In genomic region chr2:124724827-124725480, GRCm38 (mm10) we compare ENCODE assay signal across 29 mouse cellular contexts.
DNase-seq lines count a peak whose midpoint lies in the region; ATAC-seq and TF ChIP-seq lines count a peak whose summit lies in the region.
"Had no signal": no experiment of that assay in that cellular context is flagged by ENCODE, and none has a peak within 500 bp of the region (broad histone marks: within the 10 kb centered on the region; RNA-seq: fewer than 3 reads in every experiment).

No protein-coding gene starts in this region.

- DNase-seq in forebrain, postnatal 0 days = no peak
- DNase-seq in kidney, adult 8-10 months = no peak
- peak; percentile 35 for DNase-seq in brain, embryonic 14.5 days (ENCODE audit: low read depth)
- peak; percentile 15 for DNase-seq in hindbrain, postnatal 0 days (ENCODE audit: low spot score)
- DNase-seq in limb, embryonic 10.5 days (ENCODE audit: low spot score) = no peak
- DNase-seq: adrenal gland, postnatal 10 days; cerebellum, adult 11-12 months; cerebellum, adult 9-11 months; gastrocnemius, adult 2 months; gastrocnemius, postnatal 36 days; heart, adult 2 months; heart, postnatal 10 days; kidney, adult 9 months; layer of hippocampus, adult 9-11 months; liver; lung, adult 2 months; lung, postnatal 10 days; thymus, postnatal 4 days had no signal

- H3K9ac ChIP-seq in forebrain, embryonic 15.5 days (replicated peaks) = no peak overlapping the region
- no peak overlapping the region for H3K9ac ChIP-seq in forebrain, postnatal 0 days
- no peak overlapping the region for H3K9ac ChIP-seq in kidney, embryonic 14.5 days (ENCODE audit: low read depth, low read length)
- H3K9ac ChIP-seq in hindbrain, postnatal 0 days (replicated peaks; ENCODE audit: low read length) = no peak overlapping the region
- H3K9ac ChIP-seq in intestine, embryonic 15.5 days = no peak overlapping the region
- H3K9ac ChIP-seq: heart, embryonic 13.5 days; liver, embryonic 14.5 days had no signal

- H3K36me3 ChIP-seq in forebrain, embryonic 15.5 days = no peaks in the 10 kb centered on the region
- H3K36me3 ChIP-seq in forebrain, postnatal 0 days (ENCODE audit: insufficient read depth) = no peaks in the 10 kb centered on the region
- no peaks in the 10 kb centered on the region for H3K36me3 ChIP-seq in kidney, embryonic 14.5 days (ENCODE audit: control insufficient read depth, insufficient read depth, low read length)
- H3K36me3 ChIP-seq in hindbrain, postnatal 0 days (ENCODE audit: insufficient read depth, low read length) = no peaks in the 10 kb centered on the region
- no peaks in the 10 kb centered on the region for H3K36me3 ChIP-seq in limb, embryonic 10.5 days
- no peaks in the 10 kb centered on the region for H3K36me3 ChIP-seq in intestine, embryonic 15.5 days
- H3K36me3 ChIP-seq: heart, embryonic 13.5 days had no signal

- no peak for TF ChIP-seq CTCF in forebrain, postnatal 0 days (IDR thresholded peaks at IDR 0.05; ENCODE audit: low read depth)
- TF ChIP-seq CTCF in brain, embryonic 14.5 days (IDR thresholded peaks at IDR 0.05; ENCODE audit: borderline replicate concordance, extremely low read depth, insufficient read depth, insufficient read length) = no peak
- no peak for TF ChIP-seq CTCF in hindbrain, postnatal 0 days (IDR thresholded peaks at IDR 0.05; ENCODE audit: low read depth)

- no peaks in the 10 kb centered on the region for H3K9me3 ChIP-seq in forebrain, embryonic 15.5 days
- H3K9me3 ChIP-seq in forebrain, postnatal 0 days (ENCODE audit: low read length) = no peaks in the 10 kb centered on the region
- H3K9me3 ChIP-seq in kidney, embryonic 14.5 days (ENCODE audit: control insufficient read depth, low read length) = no peaks in the 10 kb centered on the region
- H3K9me3 ChIP-seq in hindbrain, postnatal 0 days (ENCODE audit: low read length) = no peaks in the 10 kb centered on the region
- no peaks in the 10 kb centered on the region for H3K9me3 ChIP-seq in limb, embryonic 10.5 days (replicated peaks)
- no peaks in the 10 kb centered on the region for H3K9me3 ChIP-seq in intestine, embryonic 15.5 days
- H3K9me3 ChIP-seq: heart, embryonic 13.5 days had no signal

- H3K27me3 ChIP-seq in forebrain, embryonic 15.5 days = no peaks in the 10 kb centered on the region
- H3K27me3 ChIP-seq in forebrain, postnatal 0 days (ENCODE audit: insufficient read depth, low read length) = no peaks in the 10 kb centered on the region
- no peaks in the 10 kb centered on the region for H3K27me3 ChIP-seq in kidney, embryonic 14.5 days (ENCODE audit: control insufficient read depth, insufficient read depth, low read length)
- H3K27me3 ChIP-seq in hindbrain, postnatal 0 days (ENCODE audit: insufficient read depth, low read length) = no peaks in the 10 kb centered on the region
- H3K27me3 ChIP-seq in limb, embryonic 10.5 days (ENCODE audit: low read depth, poor library complexity, severe bottlenecking) = no peaks in the 10 kb centered on the region
- no peaks in the 10 kb centered on the region for H3K27me3 ChIP-seq in intestine, embryonic 15.5 days (replicated peaks)
- H3K27me3 ChIP-seq: Patski had no signal

- no peak overlapping the region for H3K27ac ChIP-seq in forebrain, embryonic 15.5 days (replicated peaks)
- H3K27ac ChIP-seq in forebrain, postnatal 0 days (ENCODE audit: low read depth, low read length) = no peak overlapping the region
- H3K27ac ChIP-seq in kidney, embryonic 14.5 days (ENCODE audit: low read depth, low read length) = no peak overlapping the region
- H3K27ac ChIP-seq in hindbrain, postnatal 0 days = no peak overlapping the region
- H3K27ac ChIP-seq in limb, embryonic 10.5 days = no peak overlapping the region
- no peak overlapping the region for H3K27ac ChIP-seq in intestine, embryonic 15.5 days
- H3K27ac ChIP-seq: gastrocnemius, adult 2 months; heart, adult 2 months; heart, embryonic 13.5 days; liver, embryonic 14.5 days had no signal

- no peak overlapping the region for H3K4me3 ChIP-seq in forebrain, embryonic 15.5 days
- no peak overlapping the region for H3K4me3 ChIP-seq in forebrain, postnatal 0 days (ENCODE audit: low read depth, low read length)
- no peak overlapping the region for H3K4me3 ChIP-seq in kidney, embryonic 14.5 days (ENCODE audit: low read length)
- no peak overlapping the region for H3K4me3 ChIP-seq in hindbrain, postnatal 0 days (ENCODE audit: low read length)
- H3K4me3 ChIP-seq in limb, embryonic 10.5 days = no peak overlapping the region
- H3K4me3 ChIP-seq in intestine, embryonic 15.5 days (replicated peaks) = no peak overlapping the region
- H3K4me3 ChIP-seq: gastrocnemius, adult 2 months; heart, adult 2 months; heart, embryonic 13.5 days; myocyte had no signal

- peaks cover 20% of the 10 kb centered on the region for H3K4me1 ChIP-seq in forebrain, embryonic 15.5 days
- H3K4me1 ChIP-seq in forebrain, postnatal 0 days (ENCODE audit: insufficient read depth) = no peaks in the 10 kb centered on the region
- H3K4me1 ChIP-seq in kidney, embryonic 14.5 days (ENCODE audit: control insufficient read depth, insufficient read depth, low read length) = peaks cover 4% of the 10 kb centered on the region
- H3K4me1 ChIP-seq in hindbrain, postnatal 0 days (ENCODE audit: insufficient read depth, low read length) = no peaks in the 10 kb centered on the region; the same call in 1 of the 2 replicates
- H3K4me1 ChIP-seq in limb, embryonic 10.5 days = peaks cover 14% of the 10 kb centered on the region
- no peaks in the 10 kb centered on the region for H3K4me1 ChIP-seq in intestine, embryonic 15.5 days (replicated peaks)

- no peak overlapping the region for H3K4me2 ChIP-seq in forebrain, embryonic 15.5 days (replicated peaks)
- no peak overlapping the region for H3K4me2 ChIP-seq in forebrain, postnatal 0 days (ENCODE audit: low read depth)
- no peak overlapping the region for H3K4me2 ChIP-seq in kidney, embryonic 14.5 days (replicated peaks; ENCODE audit: low read depth, low read length)
- H3K4me2 ChIP-seq in hindbrain, postnatal 0 days (ENCODE audit: low read depth, low read length) = no peak overlapping the region
- H3K4me2 ChIP-seq in intestine, embryonic 15.5 days (replicated peaks) = no peak overlapping the region
- H3K4me2 ChIP-seq: heart, embryonic 13.5 days; midbrain, embryonic 11.5 days had no signal

- no peak for TF ChIP-seq POLR2A in brain, embryonic 14.5 days (IDR thresholded peaks at IDR 0.05; ENCODE audit: borderline replicate concordance, extremely low read depth, insufficient read depth, insufficient read length, poor library complexity, severe bottlenecking)

- 61% methylated on average over 5 of the region's 5 CpGs for WGBS in forebrain, embryonic 15.5 days
- 65% methylated on average over 5 of the region's 5 CpGs for WGBS in forebrain, postnatal 0 days
- WGBS in kidney, embryonic 14.5 days = 48% methylated on average over 5 of the region's 5 CpGs
- 52% methylated on average over 5 of the region's 5 CpGs for WGBS in hindbrain, postnatal 0 days
- 49% methylated on average over 5 of the region's 5 CpGs for WGBS in limb, embryonic 10.5 days
- 46% methylated on average over 5 of the region's 5 CpGs for WGBS in intestine, embryonic 15.5 days

- 0 out of 2 replicates have a peak, but pooled peaks have one; percentile 23 for ATAC-seq in forebrain, embryonic 15.5 days (replicated peaks)
- ATAC-seq in forebrain, postnatal 0 days = no peak
- peak; percentile 43; the same call in 1 of the 2 replicates for ATAC-seq in kidney, embryonic 14.5 days (ENCODE audit: low FRiP score, low TSS enrichment)
- no peak for ATAC-seq in hindbrain, postnatal 0 days
- ATAC-seq in intestine, embryonic 15.5 days = no peak
- ATAC-seq: forebrain, embryonic 14.5 days; intestine, embryonic 16.5 days; midbrain, embryonic 16.5 days; Patski had no signal

Comparison
In these comparisons a context has a peak if more than half of its experiments do, and no peak if none do; other contexts are left out.
1. ATAC-seq: peak in forebrain, embryonic 15.5 days (single experiment) and kidney, embryonic 14.5 days (single experiment); none in forebrain, postnatal 0 days (single experiment), hindbrain, postnatal 0 days (single experiment) and intestine, embryonic 15.5 days (single experiment).
2. DNase-seq: peak in brain, embryonic 14.5 days (single experiment) and hindbrain, postnatal 0 days (single experiment); none in forebrain, postnatal 0 days (single experiment), kidney, adult 8-10 months (0 of 2) and limb, embryonic 10.5 days (single experiment).